In the genomic region with DNA sequence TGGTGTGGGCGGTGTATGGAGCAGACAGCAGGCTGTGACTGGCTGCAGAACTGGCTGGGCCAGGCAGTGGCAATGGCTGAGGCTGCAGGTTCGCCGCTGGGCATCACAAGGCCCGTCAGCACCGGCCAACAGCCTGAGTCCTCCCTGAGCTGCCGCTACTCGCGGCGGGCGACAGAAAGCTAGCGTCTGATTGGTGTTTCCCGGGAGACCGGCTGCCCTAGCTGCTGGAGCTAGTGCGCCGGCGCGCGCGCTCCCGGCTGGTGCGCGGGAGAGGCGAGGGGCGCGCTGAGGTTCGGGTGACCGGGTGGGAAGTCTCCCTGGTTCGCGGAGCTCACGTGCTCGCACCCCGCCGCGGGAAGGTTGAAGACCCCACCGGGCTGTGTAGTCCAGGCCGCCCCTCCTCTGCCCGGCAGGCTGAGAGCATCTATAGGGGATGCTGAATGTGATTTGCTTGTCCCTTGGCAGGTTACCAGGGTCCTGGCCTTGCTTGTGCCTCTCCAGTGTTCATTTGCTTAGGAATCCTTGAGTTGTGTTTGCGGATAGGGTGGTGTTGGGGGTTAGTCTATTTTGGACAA, we compare ENCODE assay signal across 8 mouse cellular contexts.
DNase-seq lines count a peak whose midpoint lies in the region; ATAC-seq and TF ChIP-seq lines count a peak whose summit lies in the region.

No protein-coding gene starts in this region.

- H3K4me3 ChIP-seq in embryonic facial prominence, embryonic 12.5 days: peak overlapping the region; percentile 51
- H3K4me3 ChIP-seq in hindbrain, embryonic 12.5 days: peak overlapping the region; percentile 42
- H3K4me3 ChIP-seq in midbrain, embryonic 15.5 days: peak overlapping the region; percentile 39

- peak overlapping the region; percentile 58 for H3K9ac ChIP-seq in embryonic facial prominence, embryonic 12.5 days
- H3K9ac ChIP-seq in hindbrain, embryonic 12.5 days: peak overlapping the region; percentile 68
- peak overlapping the region; percentile 57 for H3K9ac ChIP-seq in midbrain, embryonic 15.5 days

- H3K9me3 ChIP-seq in embryonic facial prominence, embryonic 12.5 days: no peaks in the 10 kb centered on the region
- no peaks in the 10 kb centered on the region for H3K9me3 ChIP-seq in hindbrain, embryonic 12.5 days (replicated peaks)
- H3K9me3 ChIP-seq in midbrain, embryonic 15.5 days: no peaks in the 10 kb centered on the region

- CTCF ChIA-PET in Patski (lab: Charles Lee): no interaction called here

- peak; percentile 100 for ATAC-seq in Patski
- ATAC-seq in embryonic facial prominence, embryonic 12.5 days (ENCODE audit: insufficient number of reproducible peaks, insufficient read depth, low FRiP score, low TSS enrichment): peak; percentile 93
- ATAC-seq in hindbrain, embryonic 12.5 days (ENCODE audit: low FRiP score): peak; percentile 93
- ATAC-seq in midbrain, embryonic 15.5 days (replicated peaks): peak; percentile 96

- peak overlapping the region; percentile 80 for H3K4me2 ChIP-seq in embryonic facial prominence, embryonic 12.5 days (replicated peaks)
- H3K4me2 ChIP-seq in hindbrain, embryonic 12.5 days (replicated peaks): peak overlapping the region; percentile 61
- peak overlapping the region; percentile 62 for H3K4me2 ChIP-seq in midbrain, embryonic 15.5 days

- no peaks in the 10 kb centered on the region for H3K36me3 ChIP-seq in embryonic facial prominence, embryonic 12.5 days
- no peaks in the 10 kb centered on the region for H3K36me3 ChIP-seq in hindbrain, embryonic 12.5 days
- H3K36me3 ChIP-seq in midbrain, embryonic 15.5 days (replicated peaks): no peaks in the 10 kb centered on the region

- peak; percentile 75 for DNase-seq in 3134 (ENCODE audit: extremely low read depth, insufficient read length, low spot score)
- no peak for DNase-seq in Patski (ENCODE audit: low read depth, low spot score)
- peak; percentile 96 to 97 for DNase-seq in layer of hippocampus, postnatal 36 days
- DNase-seq in testis, postnatal 14 days (ENCODE audit: low spot score): peak; percentile 69
- no peak for DNase-seq in yolk sac, embryonic 10.5 days (ENCODE audit: low spot score)

- WGBS in embryonic facial prominence, embryonic 12.5 days: 1% methylated on average over 38 of the region's 38 CpGs
- under 1% methylated on average over 37 of the region's 38 CpGs for WGBS in hindbrain, embryonic 12.5 days
- WGBS in midbrain, embryonic 15.5 days: under 1% methylated on average over 38 of the region's 38 CpGs

- no peak for TF ChIP-seq CTCF in Patski (IDR thresholded peaks at IDR 0.05)

- POLR2A ChIA-PET in Patski (lab: Charles Lee): no interaction called here

- peak overlapping the region; percentile 54; the same call in 1 of the 2 replicates for H3K27ac ChIP-seq in embryonic facial prominence, embryonic 12.5 days
- H3K27ac ChIP-seq in hindbrain, embryonic 12.5 days: peak overlapping the region; percentile 97
- peak overlapping the region; percentile 97 for H3K27ac ChIP-seq in midbrain, embryonic 15.5 days

- peaks cover 37% of the 10 kb centered on the region for H3K27me3 ChIP-seq in Patski
- H3K27me3 ChIP-seq in embryonic facial prominence, embryonic 12.5 days: peaks cover 12% of the 10 kb centered on the region
- no peaks in the 10 kb centered on the region for H3K27me3 ChIP-seq in hindbrain, embryonic 12.5 days
- no peaks in the 10 kb centered on the region for H3K27me3 ChIP-seq in midbrain, embryonic 15.5 days (replicated peaks)

- no peaks in the 10 kb centered on the region for H3K4me1 ChIP-seq in embryonic facial prominence, embryonic 12.5 days
- peaks cover 11% of the 10 kb centered on the region; the same call in 1 of the 2 replicates for H3K4me1 ChIP-seq in hindbrain, embryonic 12.5 days
- peaks cover 31% of the 10 kb centered on the region for H3K4me1 ChIP-seq in midbrain, embryonic 15.5 days

- in situ Hi-C loops in Patski (cut with MboI; ENCODE audit: low pct_unique_long_range_greater_than_20kb): no loop called here

Comparison
In these comparisons a context has a peak if more than half of its experiments do, and no peak if none do; other contexts are left out.
1. DNase-seq: peak in 3134 (single experiment), layer of hippocampus, postnatal 36 days (2 of 2) and testis, postnatal 14 days (single experiment); none in Patski (single experiment) and yolk sac, embryonic 10.5 days (single experiment).
2. Peak in every context shown above with its lines, with median percentiles within 50 percentile points of each other: ATAC-seq, H3K27ac ChIP-seq, H3K4me2 ChIP-seq, H3K4me3 ChIP-seq and H3K9ac ChIP-seq.